Mouse (Mus musculus) kidney, embryonic 14.5 days (tissue): ENCODE measurements around the gene Ccsap. TPM values are rescaled to one million over a fixed set of nuclear protein-coding genes. Genes with fewer than 3 reads are reported as not detected.

Source experiments
- ATAC-seq: fragments of 200-750 bp; cut with Nextera tagmentation; 2 replicates; pipeline ENCODE4 v1.8.0; 2017; ENCODE audit warnings: moderate number of reproducible peaks, mild to moderate bottlenecking, moderate TSS enrichment, moderate library complexity; ENCODE audit not compliant: low FRiP score, low TSS enrichment
- H3K27ac ChIP-seq: fragments of 300-500 bp; sonication (generic); 2 replicates; pipeline ENCODE4 v1.5.1; 2014; ENCODE audit warnings: low read depth, mild to moderate bottlenecking, low read length, moderate library complexity, mixed read lengths
- H3K27me3 ChIP-seq: fragments of 300-500 bp; sonication (generic); 2 replicates; pipeline ENCODE4 v1.6.1; 2014; ENCODE audit warnings: mild to moderate bottlenecking, low read length; ENCODE audit not compliant: control insufficient read depth, insufficient read depth
- H3K36me3 ChIP-seq: fragments of 300-500 bp; sonication (generic); 2 replicates; pipeline ENCODE4 v1.6.1; 2014; ENCODE audit warnings: low read length, mixed read lengths; ENCODE audit not compliant: control insufficient read depth, insufficient read depth
- H3K4me1 ChIP-seq: fragments of 300-500 bp; sonication (generic); 2 replicates; pipeline ENCODE4 v1.6.1; 2014; ENCODE audit warnings: low read length, mixed read lengths; ENCODE audit not compliant: control insufficient read depth, insufficient read depth
- H3K4me2 ChIP-seq: fragments of 300-500 bp; sonication (generic); replicated peaks from 2 replicates; pipeline ENCODE4 v1.6.1; 2014; ENCODE audit warnings: low read depth, mild to moderate bottlenecking, low read length
- H3K4me3 ChIP-seq: fragments of 300-500 bp; sonication (generic); 2 replicates; pipeline ENCODE4 v1.5.1; 2014; ENCODE audit warnings: mild to moderate bottlenecking, low read length
- H3K9ac ChIP-seq: fragments of 300-500 bp; sonication (generic); 2 replicates; pipeline ENCODE4 v1.6.1; 2014; ENCODE audit warnings: low read depth, mild to moderate bottlenecking, low read length, moderate library complexity
- H3K9me3 ChIP-seq: fragments of 300-500 bp; sonication (generic); 2 replicates; pipeline ENCODE4 v1.6.1; 2016; ENCODE audit warnings: low read length; ENCODE audit not compliant: control insufficient read depth
- WGBS: fragments of 180-500 bp; shearing (Covaris S2); extraction: QIAGEN DNeasy Blood & Tissue Kit; methylation state at CpG from one replicate; pipeline ENCODE4 v1.1.7; 2014; 5-methylcytosine and 5-hydroxymethylcytosine counted together
- polyA plus RNA-seq: library from polyadenylated mRNA; unstranded; fragments of >200 nt; fragmentation: Nextera tagmentation; extraction: Ambion mirVana; gene quantifications from 2 replicates; pipeline ENCODE4 v1.2.1, GENCODE M21; 2014

The Ccsap gene
- polyA plus RNA-seq, 1 experiment from 2014 or later: 4.0 TPM

DNA sequence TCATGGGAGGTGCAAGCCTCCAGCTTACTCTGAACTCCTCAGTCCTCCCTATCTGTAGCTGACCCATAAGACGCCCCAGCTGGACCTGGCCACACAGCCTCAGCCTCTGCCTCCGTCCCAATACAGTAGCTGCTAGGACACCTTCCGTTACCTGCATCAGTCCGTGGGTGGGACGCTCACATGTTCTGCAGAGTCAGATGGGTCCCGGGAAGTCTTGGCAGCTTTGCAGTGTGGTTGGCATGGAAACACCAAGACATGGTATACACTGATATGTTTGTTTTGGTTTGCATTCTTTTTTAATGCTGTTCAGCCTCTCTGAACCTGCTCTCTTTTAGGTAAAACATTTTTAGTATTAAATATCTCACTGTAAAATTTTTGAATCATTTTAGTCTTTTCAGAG lies 23.7 kb downstream of the Ccsap start:
- Histone ChIP-seq H3K4me3 (no peak overlapping the region), H3K4me1 (no peaks in the 10 kb centered on the region), H3K36me3 (peaks cover 32% of the 10 kb centered on the region), H3K4me2 (no peak overlapping the region), H3K27ac (no peak overlapping the region), H3K9ac (no peak overlapping the region), H3K9me3 (no peaks in the 10 kb centered on the region), H3K27me3 (no peaks in the 10 kb centered on the region)
- no peak for ATAC-seq
- 87% methylated on average over 6 of the region's 6 CpGs for WGBS

DNA sequence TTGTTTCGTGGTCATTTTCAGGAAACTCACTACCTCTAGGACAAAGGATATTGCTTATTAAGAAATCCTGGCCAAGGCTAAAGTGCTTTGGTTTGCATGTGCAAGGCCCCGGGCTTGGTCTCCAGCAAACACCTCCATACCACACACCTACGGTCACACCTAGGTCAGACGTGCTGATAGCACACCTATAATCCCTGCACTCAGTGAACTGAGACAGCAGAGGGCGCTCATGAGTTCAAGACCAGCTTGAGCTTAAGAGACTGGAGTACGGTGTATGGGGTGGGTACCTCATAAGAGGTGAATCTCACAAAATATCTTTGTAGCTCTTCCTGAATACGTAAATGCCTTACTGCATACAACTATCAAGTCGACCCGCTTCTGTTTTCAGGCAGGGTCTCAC lies 24.6 kb downstream of the Ccsap start:
- H3K27ac ChIP-seq: no peak overlapping the region
- peaks cover 36% of the 10 kb centered on the region for H3K36me3 ChIP-seq
- no peak overlapping the region for H3K4me2 ChIP-seq
- no peaks in the 10 kb centered on the region for H3K9me3 ChIP-seq
- no peak for ATAC-seq
- no peak overlapping the region for H3K9ac ChIP-seq
- H3K27me3 ChIP-seq: no peaks in the 10 kb centered on the region
- no peak overlapping the region for H3K4me3 ChIP-seq
- WGBS: 64% methylated on average over 9 of the region's 9 CpGs
- no peaks in the 10 kb centered on the region for H3K4me1 ChIP-seq

DNA sequence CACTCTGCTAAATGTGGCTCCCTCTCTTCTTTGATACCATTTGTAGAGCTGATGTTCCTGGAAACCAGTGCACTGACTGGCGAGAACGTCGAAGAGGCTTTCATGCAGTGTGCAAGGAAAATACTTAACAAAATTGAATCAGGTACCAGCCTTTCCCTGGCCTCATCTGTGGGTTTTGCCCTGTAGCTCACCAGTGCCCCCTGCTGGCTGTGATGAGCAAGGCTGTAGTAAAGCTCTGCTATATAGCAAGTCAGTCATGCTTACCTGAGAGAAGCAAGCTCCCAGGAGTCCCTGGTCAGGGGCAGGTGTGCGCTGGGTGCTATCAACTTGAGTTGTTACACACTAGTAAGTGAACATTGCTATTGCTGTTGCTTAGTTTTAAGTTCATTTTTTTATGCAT lies 27.3 kb downstream of the Ccsap start:
- Histone ChIP-seq H3K9me3 (no peaks in the 10 kb centered on the region), H3K9ac (no peak overlapping the region), H3K4me3 (no peak overlapping the region), H3K27me3 (no peaks in the 10 kb centered on the region), H3K4me2 (no peak overlapping the region), H3K36me3 (peaks cover 55% of the 10 kb centered on the region), H3K27ac (no peak overlapping the region), H3K4me1 (no peaks in the 10 kb centered on the region)
- WGBS: 96% methylated on average over 4 of the region's 4 CpGs
- ATAC-seq: no peak

DNA sequence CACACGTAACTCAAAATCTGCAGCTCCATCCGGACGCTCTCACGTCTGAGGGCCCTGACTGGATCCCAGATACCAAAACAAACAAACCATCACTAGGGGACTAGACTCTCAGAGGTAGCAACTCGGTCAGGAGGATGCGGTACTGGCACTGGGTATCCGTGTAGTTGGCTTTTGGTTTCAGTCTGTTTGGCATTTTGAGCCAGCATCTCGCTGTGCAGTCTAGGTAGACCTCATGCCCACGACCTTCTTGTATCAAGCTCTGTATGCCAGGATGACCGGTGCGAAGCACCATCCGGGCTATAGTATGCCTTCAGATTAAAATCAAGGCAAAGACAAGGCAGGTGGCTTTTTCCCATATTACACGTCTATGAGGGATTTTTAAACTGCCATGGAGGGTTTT lies 32.5 kb downstream of the Ccsap start:
- H3K4me3 ChIP-seq: no peak overlapping the region
- H3K36me3 ChIP-seq: peaks cover 43% of the 10 kb centered on the region
- no peaks in the 10 kb centered on the region for H3K27me3 ChIP-seq
- no peak for ATAC-seq
- no peak overlapping the region for H3K4me2 ChIP-seq
- H3K4me1 ChIP-seq: no peaks in the 10 kb centered on the region
- no peak overlapping the region for H3K27ac ChIP-seq
- WGBS: 93% methylated on average over 13 of the region's 13 CpGs
- H3K9ac ChIP-seq: no peak overlapping the region
- no peaks in the 10 kb centered on the region for H3K9me3 ChIP-seq

DNA sequence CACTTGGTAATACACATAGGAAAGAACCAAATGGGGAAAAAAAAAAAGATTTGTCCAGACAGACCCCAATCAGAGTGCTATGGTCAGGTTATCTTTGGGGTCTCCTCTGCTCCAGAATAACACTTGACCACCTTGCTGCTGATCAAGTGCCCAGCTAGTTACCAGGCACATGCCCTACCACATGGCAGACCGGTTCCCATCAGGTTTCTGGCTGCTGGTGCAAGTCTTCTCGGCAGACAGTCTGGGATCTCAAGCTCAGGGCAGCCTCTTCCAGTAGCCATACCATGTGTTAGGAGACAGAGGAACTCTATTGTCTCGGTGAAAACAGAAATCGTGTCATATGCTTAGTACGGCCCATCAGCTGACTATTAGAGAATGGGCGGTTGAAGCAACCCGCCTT lies 33.3 kb downstream of the Ccsap start:
- H3K27ac ChIP-seq: no peak overlapping the region
- ATAC-seq: no peak
- WGBS: 92% methylated on average over 7 of the region's 7 CpGs

DNA sequence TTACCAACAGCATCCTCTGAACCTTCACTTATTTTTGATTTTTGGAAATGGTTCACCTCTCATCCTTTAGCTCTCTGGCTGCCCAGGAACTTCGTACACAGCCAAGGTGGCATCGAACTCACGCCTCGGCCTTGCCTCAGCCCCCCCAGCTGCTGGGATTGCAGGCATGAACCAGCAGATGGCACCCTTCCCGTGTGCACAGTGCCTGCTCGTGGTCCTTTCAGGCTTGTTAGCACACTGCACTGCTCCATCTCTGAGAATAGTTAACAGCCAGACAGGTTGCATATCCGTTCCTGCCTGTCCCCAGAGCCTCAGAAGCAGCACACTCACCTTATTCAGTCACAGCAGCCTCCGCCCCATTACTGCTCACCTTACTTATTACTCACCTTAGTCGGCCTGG lies 34.0 kb downstream of the Ccsap start:
- WGBS: 65% methylated on average over 9 of the region's 9 CpGs
- H3K9me3 ChIP-seq: no peaks in the 10 kb centered on the region
- no peak overlapping the region for H3K4me2 ChIP-seq
- ATAC-seq: no peak; the same call in 1 of the 2 replicates
- no peak overlapping the region for H3K9ac ChIP-seq
- no peak overlapping the region for H3K4me3 ChIP-seq
- no peaks in the 10 kb centered on the region for H3K4me1 ChIP-seq
- no peaks in the 10 kb centered on the region for H3K27me3 ChIP-seq
- no peak overlapping the region for H3K27ac ChIP-seq
- H3K36me3 ChIP-seq: peaks cover 35% of the 10 kb centered on the region; the same call in 1 of the 2 replicates

More for the DNA sequence above, 33.3 kb downstream of the Ccsap start:
- Histone ChIP-seq H3K36me3 (peaks cover 39% of the 10 kb centered on the region; the same call in 1 of the 2 replicates), H3K9me3 (no peaks in the 10 kb centered on the region), H3K4me3 (no peak overlapping the region), H3K27me3 (no peaks in the 10 kb centered on the region), H3K4me2 (no peak overlapping the region), H3K4me1 (no peaks in the 10 kb centered on the region), H3K9ac (no peak overlapping the region)

DNA sequence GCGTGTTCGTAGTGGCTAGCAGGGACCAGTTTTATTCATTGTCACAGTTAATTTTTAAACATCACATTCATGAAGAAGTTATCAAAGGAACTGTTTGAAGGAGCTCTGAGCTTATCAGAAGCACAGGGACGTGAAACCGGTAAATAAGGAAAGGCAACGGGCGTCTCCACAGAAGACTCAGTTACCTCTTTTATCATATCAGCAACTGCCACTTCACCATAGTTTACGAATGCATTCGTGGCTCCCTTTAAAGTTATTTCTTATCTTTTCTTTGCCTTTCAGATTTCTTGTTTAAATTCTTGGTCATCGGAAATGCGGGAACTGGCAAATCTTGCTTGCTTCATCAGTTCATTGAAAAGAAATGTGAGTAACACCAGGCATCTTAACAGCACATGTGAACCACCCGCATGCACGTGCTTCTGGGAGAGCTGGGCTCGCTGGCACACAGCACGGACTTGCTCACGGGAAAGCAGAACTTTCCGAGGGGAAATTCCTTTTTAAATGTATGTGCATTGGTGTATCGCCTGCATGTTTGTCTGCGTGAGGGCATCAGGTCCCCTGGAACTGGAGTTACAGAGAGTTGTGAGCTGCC lies 36.4 kb downstream of the Ccsap start:
- Histone ChIP-seq H3K36me3 (peaks cover 23% of the 10 kb centered on the region; the same call in 1 of the 2 replicates), H3K27me3 (no peaks in the 10 kb centered on the region), H3K27ac (no peak overlapping the region), H3K9ac (no peak overlapping the region), H3K4me2 (no peak overlapping the region), H3K9me3 (no peaks in the 10 kb centered on the region), H3K4me1 (no peaks in the 10 kb centered on the region), H3K4me3 (no peak overlapping the region)
- no peak for ATAC-seq
- 94% methylated on average over 18 of the region's 18 CpGs for WGBS

DNA sequence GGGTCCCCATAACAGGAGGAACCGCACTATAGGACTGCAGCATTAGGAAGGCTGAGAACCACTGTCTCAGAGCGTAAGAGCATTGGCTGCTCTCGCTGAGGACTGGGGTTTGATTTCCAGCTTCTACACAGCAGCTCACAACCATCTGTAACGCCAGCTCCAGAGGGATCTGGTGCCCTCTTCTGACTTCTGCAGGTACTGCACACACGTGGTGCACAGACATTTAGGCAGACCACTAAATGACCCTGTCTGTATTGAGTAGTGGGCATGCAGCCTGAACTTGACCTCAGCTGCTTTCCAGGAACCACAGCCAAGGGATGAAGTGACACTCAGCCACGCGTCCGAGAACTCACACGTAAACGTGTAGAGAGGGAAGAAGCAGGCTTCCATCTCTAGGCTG lies 36.9 kb downstream of the Ccsap start:
- WGBS: 95% methylated on average over 10 of the region's 10 CpGs
- Histone ChIP-seq H3K27ac (no peak overlapping the region), H3K4me1 (no peaks in the 10 kb centered on the region), H3K4me3 (no peak overlapping the region), H3K27me3 (no peaks in the 10 kb centered on the region), H3K9ac (no peak overlapping the region), H3K4me2 (no peak overlapping the region), H3K36me3 (peaks cover 18% of the 10 kb centered on the region; the same call in 1 of the 2 replicates), H3K9me3 (no peaks in the 10 kb centered on the region)
- no peak for ATAC-seq

DNA sequence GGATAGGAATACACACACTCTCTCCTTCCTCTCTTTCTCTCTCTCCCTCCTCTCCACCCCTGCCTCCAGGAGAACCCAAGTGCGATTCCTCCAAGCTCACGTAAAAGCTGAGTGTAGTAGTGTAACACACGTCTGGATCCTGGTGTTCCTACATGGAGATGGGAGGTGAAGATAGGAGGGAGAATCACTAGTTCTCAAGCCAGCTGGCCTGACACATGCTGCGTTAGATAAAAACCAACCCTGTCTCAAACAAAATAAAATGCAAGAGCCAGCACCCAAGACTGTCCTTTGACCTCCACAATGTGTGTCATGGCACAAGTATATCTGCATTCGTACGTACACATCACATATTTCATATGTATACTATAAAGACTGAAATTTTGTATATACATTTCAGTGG lies 39.2 kb downstream of the Ccsap start:
- Histone ChIP-seq H3K36me3 (no peaks in the 10 kb centered on the region; the same call in 1 of the 2 replicates), H3K4me1 (no peaks in the 10 kb centered on the region), H3K4me3 (no peak overlapping the region), H3K4me2 (no peak overlapping the region), H3K27ac (no peak overlapping the region), H3K27me3 (no peaks in the 10 kb centered on the region), H3K9ac (no peak overlapping the region), H3K9me3 (no peaks in the 10 kb centered on the region)
- ATAC-seq: no peak
- WGBS: 95% methylated on average over 6 of the region's 6 CpGs
